Mouse (Mus musculus) midbrain, embryonic 13.5 days (tissue): ENCODE measurements around the gene Mllt3. TPM values are rescaled to one million over a fixed set of nuclear protein-coding genes. Genes with fewer than 3 reads are reported as not detected.

Experiments
- ATAC-seq: fragments of 200-750 bp; cut with Nextera tagmentation; 2 replicates; pipeline ENCODE4 v1.8.0; 2017; ENCODE audit warnings: mild to moderate bottlenecking, moderate TSS enrichment, moderate library complexity
- H3K27ac ChIP-seq: fragments of 300-500 bp; sonication (generic); 2 replicates; pipeline ENCODE4 v1.5.1; 2015; ENCODE audit warnings: inconsistent platforms, mild to moderate bottlenecking, moderate library complexity
- H3K27me3 ChIP-seq: fragments of 300-500 bp; sonication (generic); 2 replicates; pipeline ENCODE4 v1.6.1; 2015; ENCODE audit warnings: mild to moderate bottlenecking, inconsistent platforms
- H3K36me3 ChIP-seq: fragments of 300-500 bp; sonication (generic); 2 replicates; pipeline ENCODE4 v1.6.1; 2015; ENCODE audit warnings: mild to moderate bottlenecking, inconsistent platforms
- H3K4me1 ChIP-seq: fragments of 300-500 bp; sonication (generic); replicated peaks from 2 replicates; pipeline ENCODE4 v1.6.1; 2015; ENCODE audit warnings: inconsistent platforms
- H3K4me2 ChIP-seq: fragments of 300-500 bp; sonication (generic); replicated peaks from 2 replicates; pipeline ENCODE4 v1.6.1; 2015; ENCODE audit warnings: moderate library complexity, mild to moderate bottlenecking, inconsistent platforms
- H3K4me3 ChIP-seq: fragments of 300-500 bp; sonication (generic); replicated peaks from 2 replicates; pipeline ENCODE4 v1.5.1; 2015; ENCODE audit warnings: mild to moderate bottlenecking, inconsistent platforms
- H3K9ac ChIP-seq: fragments of 300-500 bp; sonication (generic); replicated peaks from 2 replicates; pipeline ENCODE4 v1.6.1; 2015; ENCODE audit warnings: mild to moderate bottlenecking, inconsistent platforms
- H3K9me3 ChIP-seq: fragments of 300-500 bp; sonication (generic); 2 replicates; pipeline ENCODE4 v1.6.1; 2016; ENCODE audit warnings: mild to moderate bottlenecking, inconsistent platforms
- WGBS: fragments of 180-500 bp; shearing (Covaris S2); methylation state at CpG from one replicate; pipeline ENCODE4 v1.1.7; 2015; 5-methylcytosine and 5-hydroxymethylcytosine counted together
- polyA plus RNA-seq: library from polyadenylated mRNA; unstranded; fragments of >200 nt; fragmentation: Nextera tagmentation; extraction: Ambion mirVana; gene quantifications from 2 replicates; pipeline ENCODE4 v1.2.1, GENCODE M21; 2015

The Mllt3 gene
- polyA plus RNA-seq, 1 experiment from 2014 or later, result 115 TPM

- Histone ChIP-seq H3K27ac (no peak overlapping the region), H3K4me3 (no peak overlapping the region), H3K36me3 (no peaks in the 10 kb centered on the region), H3K9me3 (no peaks in the 10 kb centered on the region), H3K9ac (no peak overlapping the region), H3K27me3 (no peaks in the 10 kb centered on the region), H3K4me1 (peaks cover 24% of the 10 kb centered on the region), H3K4me2 (no peak overlapping the region)
- WGBS, result 89% methylated on average over 4 of the region's 4 CpGs
- no peak for ATAC-seq
These were observed 130.6 kb downstream of the Mllt3 start for GRCm38 (mm10) chr4:87902584-87902983.

GRCm38 (mm10) chr4:87901166-87901565, 132.0 kb downstream of the Mllt3 start:
- H3K4me3 ChIP-seq, result no peak overlapping the region
- no peak for ATAC-seq
- H3K27me3 ChIP-seq, result no peaks in the 10 kb centered on the region
- no peaks in the 10 kb centered on the region for H3K36me3 ChIP-seq
- 57% methylated on average over 1 of the region's 1 CpGs for WGBS
- H3K9ac ChIP-seq, result no peak overlapping the region
- H3K27ac ChIP-seq, result no peak overlapping the region
- no peak overlapping the region for H3K4me2 ChIP-seq
- H3K4me1 ChIP-seq, result peaks cover 15% of the 10 kb centered on the region; the same call in 1 of the 2 replicates
- H3K9me3 ChIP-seq, result no peaks in the 10 kb centered on the region

DNA sequence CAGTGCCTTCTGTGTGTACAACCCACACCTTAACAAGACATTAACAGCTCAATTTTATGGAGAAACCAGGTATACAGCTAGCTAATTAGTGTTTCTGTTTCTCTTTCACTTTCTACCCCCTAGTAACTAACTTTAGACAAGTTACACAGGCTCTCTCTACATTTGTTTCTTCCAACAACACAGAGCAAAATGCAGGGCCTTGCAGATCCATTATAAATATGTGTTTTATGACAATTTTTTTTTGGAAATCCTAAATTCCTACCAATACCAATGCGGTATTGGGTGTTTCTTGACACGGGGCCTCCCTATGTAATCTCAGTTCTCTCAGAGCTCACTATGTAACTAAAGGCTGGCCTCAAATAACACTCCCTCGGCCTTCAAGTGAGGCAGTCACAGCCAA, 139.7 kb downstream of the Mllt3 start:
- no peak for ATAC-seq
- H3K4me2 ChIP-seq, result no peak overlapping the region
- no peaks in the 10 kb centered on the region for H3K27me3 ChIP-seq

DNA sequence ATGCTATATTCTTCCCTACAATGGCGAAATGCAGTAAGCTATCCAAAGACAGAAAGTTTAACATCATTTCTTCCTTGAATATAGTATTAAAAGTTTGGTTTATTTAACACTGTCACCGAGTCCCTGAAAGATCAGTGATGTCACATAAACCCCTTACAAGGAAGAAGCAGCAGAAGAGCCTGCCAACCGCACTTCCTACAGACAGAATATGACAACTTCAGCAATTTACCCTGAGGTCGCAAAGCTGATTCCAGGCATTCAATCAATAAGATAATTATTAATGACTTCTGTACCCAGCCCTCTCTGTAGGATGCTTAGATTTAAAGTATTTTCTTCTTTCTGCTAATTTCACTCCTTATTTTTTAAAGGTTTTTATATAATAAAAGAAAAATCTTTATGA, 140.2 kb downstream of the Mllt3 start:
- no peak overlapping the region for H3K4me2 ChIP-seq
- H3K9me3 ChIP-seq, result no peaks in the 10 kb centered on the region
- ATAC-seq, result no peak
- H3K4me1 ChIP-seq, result peaks cover 30% of the 10 kb centered on the region
- no peaks in the 10 kb centered on the region for H3K27me3 ChIP-seq
- WGBS, result 85% methylated on average over 4 of the region's 4 CpGs
- no peak overlapping the region for H3K4me3 ChIP-seq
- H3K36me3 ChIP-seq, result no peaks in the 10 kb centered on the region
- no peak overlapping the region for H3K9ac ChIP-seq
- H3K27ac ChIP-seq, result no peak overlapping the region

More for the DNA sequence above, 139.7 kb downstream of the Mllt3 start:
- Histone ChIP-seq H3K4me1 (peaks cover 30% of the 10 kb centered on the region), H3K9me3 (no peaks in the 10 kb centered on the region), H3K9ac (no peak overlapping the region), H3K4me3 (no peak overlapping the region), H3K27ac (no peak overlapping the region), H3K36me3 (no peaks in the 10 kb centered on the region)
- WGBS, result 91% methylated on average over 3 of the region's 3 CpGs

- Histone ChIP-seq H3K4me1 (peaks cover 40% of the 10 kb centered on the region), H3K36me3 (no peaks in the 10 kb centered on the region), H3K9ac (no peak overlapping the region), H3K4me2 (no peak overlapping the region), H3K4me3 (no peak overlapping the region), H3K27me3 (no peaks in the 10 kb centered on the region), H3K27ac (peak overlapping the region; percentile 53; the same call in 1 of the 2 replicates), H3K9me3 (no peaks in the 10 kb centered on the region)
- ATAC-seq, result peak; percentile 78
- 37% methylated on average over 5 of the region's 5 CpGs for WGBS
These were observed 149.8 kb downstream of the Mllt3 start for GRCm38 (mm10) chr4:87883225-87883875.

DNA sequence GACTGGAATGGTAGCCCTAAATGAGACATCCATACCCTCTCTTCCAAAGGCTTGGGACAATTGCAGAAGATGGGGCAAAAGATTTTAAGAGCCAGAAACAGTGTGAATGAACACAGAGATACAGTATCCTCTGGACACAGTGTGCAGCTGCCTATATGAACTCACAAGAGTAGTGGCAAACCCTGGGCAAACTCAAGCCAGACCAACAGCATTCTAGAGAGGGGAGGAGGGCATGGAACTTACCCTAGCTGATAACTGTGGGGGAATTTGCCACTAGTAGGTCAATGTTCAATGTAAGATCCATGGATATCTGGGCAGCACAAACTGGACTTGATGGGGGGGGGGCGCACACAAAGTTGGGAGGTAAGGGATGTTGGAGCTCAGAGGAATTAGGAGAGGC, 151.2 kb downstream of the Mllt3 start:
- no peaks in the 10 kb centered on the region for H3K27me3 ChIP-seq
- WGBS, result 100% methylated on average over 1 of the region's 1 CpGs
- H3K4me1 ChIP-seq, result peaks cover 40% of the 10 kb centered on the region
- no peak overlapping the region for H3K27ac ChIP-seq
- H3K9me3 ChIP-seq, result no peaks in the 10 kb centered on the region
- H3K4me2 ChIP-seq, result no peak overlapping the region
- no peak for ATAC-seq
- no peaks in the 10 kb centered on the region for H3K36me3 ChIP-seq
- H3K9ac ChIP-seq, result no peak overlapping the region
- no peak overlapping the region for H3K4me3 ChIP-seq

- Histone ChIP-seq H3K27ac (no peak overlapping the region), H3K9me3 (no peaks in the 10 kb centered on the region), H3K9ac (no peak overlapping the region), H3K4me1 (peaks cover 40% of the 10 kb centered on the region), H3K4me3 (no peak overlapping the region), H3K27me3 (no peaks in the 10 kb centered on the region), H3K36me3 (no peaks in the 10 kb centered on the region), H3K4me2 (no peak overlapping the region)
- 96% methylated on average over 2 of the region's 2 CpGs for WGBS
- ATAC-seq, result no peak
These were observed 151.6 kb downstream of the Mllt3 start for GRCm38 (mm10) chr4:87881583-87881982.

- H3K4me2 ChIP-seq, result no peak overlapping the region
- no peaks in the 10 kb centered on the region for H3K27me3 ChIP-seq
- 81% methylated on average over 2 of the region's 2 CpGs for WGBS
- H3K9me3 ChIP-seq, result no peaks in the 10 kb centered on the region
- no peak overlapping the region for H3K27ac ChIP-seq
- no peak for ATAC-seq
- H3K36me3 ChIP-seq, result no peaks in the 10 kb centered on the region
- H3K4me1 ChIP-seq, result peaks cover 40% of the 10 kb centered on the region
- H3K4me3 ChIP-seq, result no peak overlapping the region
- no peak overlapping the region for H3K9ac ChIP-seq
These were observed 152.9 kb downstream of the Mllt3 start for GRCm38 (mm10) chr4:87880297-87880696.

DNA sequence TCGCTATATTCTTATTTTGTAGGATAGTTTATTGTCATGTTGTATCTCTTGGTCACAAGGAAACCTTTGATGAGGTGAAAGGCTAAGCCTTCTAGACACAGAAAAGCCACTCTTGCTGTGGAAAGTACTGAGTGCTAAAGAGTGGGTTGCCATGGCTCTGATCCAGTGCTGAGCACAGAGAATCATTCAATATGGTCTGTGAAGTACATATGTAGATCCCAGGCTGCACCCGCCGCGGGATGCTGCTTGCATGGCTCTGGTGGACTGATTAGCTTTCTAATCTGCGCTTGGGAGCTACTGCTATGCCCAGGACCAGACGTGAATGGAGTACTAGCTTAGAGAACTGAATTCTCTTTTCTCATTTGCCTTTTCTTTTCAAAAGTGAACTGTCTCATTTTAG, 154.5 kb downstream of the Mllt3 start:
- Histone ChIP-seq H3K36me3 (0 out of 2 replicates have a peak, but pooled peaks cover under 1% of the 10 kb centered on the region), H3K4me2 (no peak overlapping the region), H3K27ac (no peak overlapping the region), H3K9ac (no peak overlapping the region), H3K9me3 (no peaks in the 10 kb centered on the region), H3K4me3 (no peak overlapping the region), H3K4me1 (peaks cover 33% of the 10 kb centered on the region), H3K27me3 (no peaks in the 10 kb centered on the region)
- ATAC-seq, result 0 out of 2 replicates have a peak, but pooled peaks have one; percentile 48
- 70% methylated on average over 6 of the region's 6 CpGs for WGBS

DNA sequence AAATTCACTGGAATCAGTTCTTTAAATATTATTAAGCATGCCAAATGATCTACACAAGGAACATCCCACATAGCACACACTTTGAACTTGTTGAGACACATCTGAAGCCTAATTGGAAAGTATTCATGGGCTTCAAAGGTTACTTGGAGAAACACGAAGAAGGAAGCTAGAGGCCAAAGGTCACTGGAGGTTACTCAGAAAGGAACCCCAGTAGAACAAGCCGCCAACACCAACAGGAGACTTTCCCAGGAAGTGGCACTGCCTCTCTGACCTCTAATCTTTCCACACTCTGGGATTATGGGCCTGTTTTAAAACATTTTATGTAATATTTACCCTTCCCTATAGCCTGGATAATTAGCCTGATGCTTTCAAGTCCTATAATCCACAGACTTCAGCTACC, 162.6 kb downstream of the Mllt3 start:
- no peak for ATAC-seq
- 46% methylated on average over 2 of the region's 2 CpGs for WGBS
- Histone ChIP-seq H3K27me3 (no peaks in the 10 kb centered on the region), H3K9ac (no peak overlapping the region), H3K27ac (no peak overlapping the region), H3K9me3 (no peaks in the 10 kb centered on the region), H3K36me3 (peaks cover 12% of the 10 kb centered on the region), H3K4me2 (no peak overlapping the region), H3K4me1 (peaks cover 7% of the 10 kb centered on the region; the same call in 1 of the 2 replicates), H3K4me3 (no peak overlapping the region)

- no peak overlapping the region for H3K27ac ChIP-seq
These were observed 166.6 kb downstream of the Mllt3 start for GRCm38 (mm10) chr4:87866564-87866963.

DNA sequence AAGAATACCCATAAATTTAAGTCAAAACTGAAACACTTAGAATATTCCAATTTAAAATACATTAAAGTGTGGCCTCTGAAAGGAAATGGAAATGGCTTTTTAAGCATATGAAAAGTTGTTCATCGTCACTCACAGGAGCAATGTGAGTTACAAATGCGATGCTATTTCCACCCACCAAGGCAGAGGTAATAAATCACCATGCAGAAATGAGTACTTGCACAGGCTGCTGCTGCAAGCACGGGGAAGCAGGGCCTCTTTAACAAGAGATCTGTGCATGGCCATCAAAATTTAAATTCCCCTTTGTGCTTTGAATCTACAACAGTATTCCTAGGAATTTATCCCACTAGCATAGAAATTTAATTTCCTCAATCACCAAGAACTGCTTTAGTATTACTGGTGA, 167.3 kb downstream of the Mllt3 start:
- H3K9ac ChIP-seq, result no peak overlapping the region
- no peaks in the 10 kb centered on the region for H3K27me3 ChIP-seq
- 71% methylated on average over 3 of the region's 3 CpGs for WGBS
- ATAC-seq, result no peak
- no peaks in the 10 kb centered on the region for H3K36me3 ChIP-seq
- H3K4me3 ChIP-seq, result no peak overlapping the region
- no peak overlapping the region for H3K4me2 ChIP-seq
- peaks cover 17% of the 10 kb centered on the region; the same call in 1 of the 2 replicates for H3K4me1 ChIP-seq
- H3K27ac ChIP-seq, result no peak overlapping the region
- no peaks in the 10 kb centered on the region for H3K9me3 ChIP-seq

More at GRCm38 (mm10) chr4:87866564-87866963, 166.6 kb downstream of the Mllt3 start:
- Histone ChIP-seq H3K9me3 (no peaks in the 10 kb centered on the region), H3K36me3 (peaks cover 1% of the 10 kb centered on the region), H3K27me3 (no peaks in the 10 kb centered on the region), H3K4me1 (peaks cover 17% of the 10 kb centered on the region; the same call in 1 of the 2 replicates), H3K9ac (no peak overlapping the region), H3K4me3 (no peak overlapping the region), H3K4me2 (no peak overlapping the region)
- ATAC-seq, result no peak
- 81% methylated on average over 3 of the region's 3 CpGs for WGBS

DNA sequence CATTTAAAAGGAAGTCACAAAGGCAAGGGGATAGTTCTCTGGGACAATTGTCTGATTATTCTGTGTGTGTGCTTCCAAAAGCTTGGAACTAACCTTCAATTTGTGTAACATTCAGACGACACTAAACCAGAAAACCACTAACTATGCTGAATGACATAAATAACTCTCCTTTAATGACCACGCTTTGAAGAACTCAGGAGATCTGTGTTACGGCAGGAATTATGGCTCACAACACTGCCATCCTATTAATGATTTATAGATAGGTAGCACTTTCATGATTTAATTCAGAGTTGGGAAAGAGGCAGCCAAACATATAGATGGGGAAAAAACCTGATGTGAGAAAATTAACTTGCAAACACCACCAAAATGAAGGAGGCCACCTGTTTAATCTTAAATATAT, 168.1 kb downstream of the Mllt3 start:
- Histone ChIP-seq H3K9ac (no peak overlapping the region), H3K4me2 (no peak overlapping the region), H3K4me1 (peaks cover 17% of the 10 kb centered on the region; the same call in 1 of the 2 replicates), H3K36me3 (no peaks in the 10 kb centered on the region), H3K4me3 (no peak overlapping the region), H3K27me3 (no peaks in the 10 kb centered on the region), H3K9me3 (no peaks in the 10 kb centered on the region), H3K27ac (no peak overlapping the region)
- no peak for ATAC-seq
- WGBS, result 72% methylated on average over 3 of the region's 3 CpGs
